Mouse (Mus musculus) myocyte (in vitro differentiated cells): ENCODE measurements at regions not wholly inside any gene's neighbourhood (a gene's known extent, or its start where the extent isn't known, plus 50 kb on each side); places are given as distances from the start of the nearest gene placed in this dataset.
A peak's percentile ranks its signal among the peaks of the same experiment; 100 is the strongest.

Experiments used
- H3K27me3 ChIP-seq: one replicate; pipeline ENCODE4 v1.6.1; 2011; ENCODE audit not compliant: control insufficient read depth, insufficient read depth, insufficient read length
- H3K36me3 ChIP-seq: one replicate; pipeline ENCODE4 v1.6.1; 2011; ENCODE audit not compliant: control insufficient read depth, insufficient read depth
- H3K4me2 ChIP-seq: one replicate; pipeline ENCODE4 v1.6.1; 2011; ENCODE audit warnings: low read depth, control low read depth
- H3K4me3 ChIP-seq: one replicate; pipeline ENCODE4 v1.5.1; 2011; ENCODE audit warnings: mild to moderate bottlenecking, control low read depth, moderate library complexity
- H3K79me2 ChIP-seq: one replicate; pipeline ENCODE4 v1.6.1; 2011; ENCODE audit not compliant: control insufficient read depth, insufficient read depth
- H3ac ChIP-seq: one replicate; pipeline ENCODE4 v1.6.1; 2011; ENCODE audit not compliant: control insufficient read depth, insufficient read length
- CEBPB ChIP-seq: IDR thresholded peaks from 2 replicates; pipeline ENCODE4 v1.6.1; 2011; ENCODE audit warnings: mild to moderate bottlenecking, moderate library complexity; ENCODE audit not compliant: poor library complexity, insufficient read depth, severe bottlenecking
- E2F4 ChIP-seq: IDR thresholded peaks from one replicate; pipeline ENCODE4 v1.6.1; 2011; ENCODE audit warnings: mild to moderate bottlenecking, control low read depth, moderate library complexity; ENCODE audit not compliant: insufficient read depth
- MAX ChIP-seq: IDR thresholded peaks from one replicate; pipeline ENCODE4 v1.6.1; 2011; ENCODE audit warnings: low read depth, mild to moderate bottlenecking, control low read depth
- MYOD1 ChIP-seq, 3 experiments: IDR thresholded peaks; one replicate each; pipeline ENCODE4 v1.6.1; 2011; ENCODE audit warnings: control low read depth in 2 of 3, low read depth in 2 of 3, mild to moderate bottlenecking in 2 of 3, moderate library complexity in 1 of 3; ENCODE audit not compliant: insufficient read length in 2 of 3, control insufficient read depth in 1 of 3
- MYOG ChIP-seq, 3 experiments: IDR thresholded peaks; one replicate each; pipeline ENCODE4 v1.6.1; 2011; ENCODE audit warnings: control low read depth in 2 of 3, low read depth in 2 of 3, mild to moderate bottlenecking in 2 of 3; ENCODE audit not compliant: insufficient read length in 2 of 3, control insufficient read depth in 1 of 3, insufficient read depth in 1 of 3
- POLR2A ChIP-seq: IDR thresholded peaks from one replicate; pipeline ENCODE4 v1.6.1; 2011; ENCODE audit warnings: low read depth, mild to moderate bottlenecking, control low read depth, moderate library complexity; ENCODE audit not compliant: insufficient read length
- POLR2AphosphoS2 ChIP-seq: IDR thresholded peaks from one replicate; pipeline ENCODE4 v1.6.1; 2011; ENCODE audit warnings: low read depth, control low read depth; ENCODE audit not compliant: insufficient read length
- REST ChIP-seq: IDR thresholded peaks from one replicate; pipeline ENCODE4 v1.6.1; 2011; ENCODE audit warnings: mild to moderate bottlenecking, control low read depth, moderate library complexity; ENCODE audit not compliant: insufficient read depth, insufficient read length
- SRF ChIP-seq: IDR thresholded peaks from one replicate; pipeline ENCODE4 v1.6.1; 2011; ENCODE audit warnings: low read depth; ENCODE audit not compliant: control insufficient read depth, insufficient read length
- TCF12 ChIP-seq: IDR thresholded peaks from one replicate; pipeline ENCODE4 v1.6.1; 2011; ENCODE audit warnings: mild to moderate bottlenecking, control low read depth; ENCODE audit not compliant: poor library complexity, insufficient read depth, severe bottlenecking
- TCF3 ChIP-seq: IDR thresholded peaks from one replicate; pipeline ENCODE4 v1.6.1; 2011; ENCODE audit warnings: low read depth, control low read depth; ENCODE audit not compliant: insufficient read length
- USF1 ChIP-seq: IDR thresholded peaks from one replicate; pipeline ENCODE4 v1.6.1; 2011; ENCODE audit warnings: low read depth, mild to moderate bottlenecking, control low read depth, moderate library complexity

DNA sequence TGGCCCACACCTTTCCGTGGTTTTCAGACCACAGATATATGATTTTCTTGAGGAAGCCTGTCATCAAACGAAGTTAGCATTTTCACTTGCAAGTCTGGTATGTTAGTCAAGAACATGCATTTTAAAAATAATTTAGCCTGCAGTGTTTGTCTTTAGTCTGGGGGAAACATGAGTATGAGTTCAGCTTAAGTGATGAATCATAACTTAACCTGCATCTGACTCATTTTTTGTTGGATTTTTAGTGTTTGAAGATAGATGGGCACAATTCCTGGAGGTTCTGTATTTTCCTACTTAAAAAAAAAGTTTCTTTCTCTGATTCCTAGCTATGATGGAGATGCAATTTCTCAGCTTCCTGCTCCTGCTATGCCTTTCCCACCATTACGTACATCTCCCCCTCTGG, 95.8 kb upstream of the 1700020N01Rik start:
- H3K4me2 ChIP-seq, result peak overlapping the region; percentile 5
- H3K4me3 ChIP-seq, result no peak overlapping the region
- H3K27me3 ChIP-seq, result no peaks in the 10 kb centered on the region
- no peaks in the 10 kb centered on the region for H3K36me3 ChIP-seq
- H3K79me2 ChIP-seq, result no peaks in the 10 kb centered on the region
- H3ac ChIP-seq, result no peak overlapping the region
- TF ChIP-seq POLR2A (no peak), MAX (no peak), MYOG (IDR thresholded peaks at IDR 0.05; ENCODE audit: control insufficient read depth in 1 of 3, insufficient read depth in 1 of 3, insufficient read length in 2 of 3, low read depth in 2 of 3) (no peak), SRF (no peak), POLR2AphosphoS2 (no peak), TCF3 (no peak)

DNA sequence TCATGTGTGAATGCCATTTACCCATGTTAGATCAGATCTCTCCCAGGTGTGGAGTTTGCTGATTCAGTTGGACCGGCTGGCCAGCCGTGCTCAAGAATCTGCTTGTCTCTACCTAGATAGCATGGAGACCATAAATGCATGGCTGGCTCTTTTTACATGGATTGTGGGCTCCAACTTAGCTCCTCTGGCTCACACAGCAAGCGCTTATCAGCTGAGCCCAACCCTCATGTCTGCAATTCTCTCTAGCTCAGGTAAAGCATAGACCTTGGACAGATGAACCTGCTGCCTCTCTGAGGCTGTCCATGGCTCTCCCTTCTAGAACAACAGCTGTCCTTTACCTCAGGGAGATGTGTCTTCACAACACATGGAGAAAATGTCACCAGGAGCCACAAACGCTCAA, 94.8 kb upstream of the 1700020N01Rik start:
- Histone ChIP-seq H3K27me3 (no peaks in the 10 kb centered on the region), H3K36me3 (no peaks in the 10 kb centered on the region), H3ac (no peak overlapping the region), H3K4me3 (no peak overlapping the region), H3K4me2 (no peak overlapping the region), H3K79me2 (no peaks in the 10 kb centered on the region)
- TF ChIP-seq MYOG (IDR thresholded peaks at IDR 0.05; ENCODE audit: control insufficient read depth in 1 of 3, insufficient read depth in 1 of 3, insufficient read length in 2 of 3, low read depth in 2 of 3) (no peak), CEBPB (no peak), E2F4 (no peak), MAX (no peak), REST (no peak), POLR2A (no peak), TCF12 (no peak), TCF3 (no peak), POLR2AphosphoS2 (no peak), MYOD1 (IDR thresholded peaks at IDR 0.05; ENCODE audit: control insufficient read depth in 1 of 3, insufficient read length in 2 of 3, low read depth in 2 of 3) (no peak), SRF (no peak), USF1 (no peak)

DNA sequence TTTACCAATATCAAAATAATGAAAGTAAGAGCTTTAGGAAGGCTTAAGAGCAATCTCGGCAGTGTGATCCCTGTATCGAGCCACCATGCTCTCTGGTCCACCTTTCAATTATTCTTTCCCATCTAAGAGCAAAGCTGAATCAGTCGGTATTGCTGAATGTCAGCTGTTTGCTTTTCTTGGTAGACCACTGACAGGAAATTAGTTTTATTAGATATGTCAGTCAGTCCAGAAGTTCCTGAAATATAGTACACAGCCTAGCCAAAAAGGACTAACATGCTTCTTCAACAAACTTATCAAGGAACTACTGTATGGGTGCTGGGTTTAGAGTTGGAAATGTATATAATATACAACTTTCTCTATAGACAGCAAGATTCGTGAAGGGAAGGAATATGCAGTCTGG, 91.3 kb upstream of the 1700020N01Rik start:
- Histone ChIP-seq H3K4me2 (no peak overlapping the region), H3K79me2 (no peaks in the 10 kb centered on the region), H3K4me3 (no peak overlapping the region), H3ac (no peak overlapping the region), H3K36me3 (no peaks in the 10 kb centered on the region), H3K27me3 (no peaks in the 10 kb centered on the region)
- TF ChIP-seq TCF12, result no peak
- no peak for TF ChIP-seq MYOD1 (IDR thresholded peaks at IDR 0.05; ENCODE audit: control insufficient read depth in 1 of 3, insufficient read length in 2 of 3, low read depth in 2 of 3)
- no peak for TF ChIP-seq E2F4
- TF ChIP-seq CEBPB, result no peak
- TF ChIP-seq POLR2AphosphoS2, result no peak
- TF ChIP-seq REST, result no peak
- TF ChIP-seq TCF3, result no peak
- TF ChIP-seq SRF, result no peak
- no peak for TF ChIP-seq POLR2A
- TF ChIP-seq MAX, result no peak
- TF ChIP-seq MYOG (IDR thresholded peaks at IDR 0.05; ENCODE audit: control insufficient read depth in 1 of 3, insufficient read depth in 1 of 3, insufficient read length in 2 of 3, low read depth in 2 of 3), result no peak
- no peak for TF ChIP-seq USF1

DNA sequence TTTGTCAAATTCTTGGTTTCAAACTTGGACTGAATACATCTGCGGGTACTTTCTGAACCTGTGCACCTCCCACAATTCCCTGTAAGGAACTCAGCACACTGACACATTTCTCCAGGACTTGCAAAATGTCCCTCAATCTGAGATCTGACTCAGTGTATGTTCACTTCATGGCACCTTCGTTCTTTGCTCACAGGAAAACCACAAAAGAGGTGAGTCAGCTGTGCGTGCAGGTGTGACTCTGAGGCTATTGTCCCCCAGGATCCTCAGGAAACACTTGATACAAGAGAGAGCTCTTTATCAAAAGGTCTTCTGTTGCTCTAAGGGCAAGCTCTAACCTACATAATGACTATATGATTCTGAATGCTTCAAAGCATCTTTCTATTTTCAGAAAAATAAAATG, 88.5 kb upstream of the 1700020N01Rik start:
- H3K4me2 ChIP-seq, result no peak overlapping the region
- no peak overlapping the region for H3K4me3 ChIP-seq
- no peaks in the 10 kb centered on the region for H3K36me3 ChIP-seq
- no peaks in the 10 kb centered on the region for H3K79me2 ChIP-seq
- no peak overlapping the region for H3ac ChIP-seq
- H3K27me3 ChIP-seq, result no peaks in the 10 kb centered on the region
- no peak for TF ChIP-seq E2F4
- no peak for TF ChIP-seq TCF12
- no peak for TF ChIP-seq MAX
- no peak for TF ChIP-seq POLR2A
- TF ChIP-seq REST, result no peak

DNA sequence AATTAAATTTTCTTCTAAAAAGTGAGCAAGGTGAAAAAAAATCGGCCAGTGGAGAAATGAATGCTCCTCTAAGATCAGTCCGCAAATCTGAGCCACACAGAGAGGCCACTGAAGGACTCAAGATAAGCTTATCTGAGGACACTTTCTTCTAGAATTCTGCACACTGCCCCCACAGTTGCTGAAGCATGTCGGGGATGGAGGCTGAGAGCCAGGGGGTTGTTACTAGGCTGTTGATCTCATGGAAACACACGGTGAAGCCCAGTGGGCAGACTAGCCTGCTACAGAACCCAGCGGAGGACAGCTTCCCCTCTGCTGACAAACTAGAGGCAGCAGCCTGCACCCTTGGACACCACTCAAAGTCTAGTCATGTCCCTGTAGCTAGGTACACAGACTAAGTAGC, 81.6 kb upstream of the 1700020N01Rik start:
- no peak for TF ChIP-seq CEBPB
- TF ChIP-seq TCF12, result no peak
- TF ChIP-seq MYOG (IDR thresholded peaks at IDR 0.05; ENCODE audit: control insufficient read depth in 1 of 3, insufficient read depth in 1 of 3, insufficient read length in 2 of 3, low read depth in 2 of 3), result no peak
- TF ChIP-seq USF1, result no peak
- H3ac ChIP-seq, result no peak overlapping the region
- H3K4me3 ChIP-seq, result no peak overlapping the region
- no peaks in the 10 kb centered on the region for H3K27me3 ChIP-seq
- H3K4me2 ChIP-seq, result no peak overlapping the region
- no peaks in the 10 kb centered on the region for H3K36me3 ChIP-seq
- no peaks in the 10 kb centered on the region for H3K79me2 ChIP-seq
